Mouse (Mus musculus) T-helper 17 cell (primary cell): ENCODE measurements at regions not wholly inside any gene's neighbourhood (a gene's known extent, or its start where the extent isn't known, plus 50 kb on each side); places are given as distances from the start of the nearest gene placed in this dataset.

ENCODE experiments used
- in situ Hi-C, 2 experiments: fragments of 300-600 bp; cut with MboI, MseI; formaldehyde crosslinking; loops; 1 replicate in 1 of 2; 2 replicates in 1 of 2; pipeline ENCODE4 v1.15.1; 2025; ENCODE audit warnings: high pct_unique_total_duplicates in 2 of 2

DNA sequence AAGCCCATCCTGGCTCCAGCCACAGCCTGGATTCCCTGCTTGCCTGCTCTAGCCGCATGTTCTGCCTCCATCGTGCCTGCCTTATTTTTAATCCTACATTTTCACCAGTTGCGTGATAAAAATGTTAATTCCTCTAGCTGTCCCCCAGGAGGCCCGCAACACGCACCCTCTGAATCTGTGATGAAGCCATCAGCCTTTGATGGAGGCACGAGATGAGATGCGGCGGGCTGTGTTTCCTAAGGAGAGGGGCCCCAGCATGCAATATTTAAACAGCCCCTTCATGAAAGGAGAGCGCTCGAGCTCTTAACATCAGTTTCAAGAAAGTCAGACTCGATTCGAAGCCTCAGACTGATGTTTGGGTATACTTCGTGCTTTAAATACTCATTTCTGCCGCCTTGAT, 76.3 kb downstream of the Nptx2 start:
- in situ Hi-C loops: no loop called here

DNA sequence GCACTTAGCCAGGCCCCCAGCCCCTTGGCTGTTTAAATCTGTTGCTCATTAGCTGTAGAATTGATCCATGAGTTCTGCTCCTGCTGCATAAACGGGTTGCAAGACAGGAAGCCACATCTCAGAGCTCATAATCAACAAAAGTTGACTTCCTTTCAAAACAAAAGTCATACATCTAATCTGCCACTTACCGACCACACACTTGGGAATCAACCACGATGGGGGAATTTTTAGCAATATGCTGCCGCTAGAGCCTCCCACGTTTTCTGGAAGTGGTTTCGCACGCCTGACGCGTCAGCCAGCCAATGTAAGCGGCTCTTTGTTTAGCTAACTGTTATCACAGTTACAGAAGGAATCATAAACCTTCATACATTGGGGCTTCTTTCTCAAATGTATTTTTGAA, 77.7 kb downstream of the Nptx2 start:
- in situ Hi-C loops: no loop called here

GRCm38 (mm10) chr5:144632295-144632694, 86.6 kb downstream of the Nptx2 start:
- in situ Hi-C loops: no loop called here

- in situ Hi-C loops: no loop called here
These were observed 92.9 kb downstream of the Nptx2 start for GRCm38 (mm10) chr5:144638631-144639030.

- in situ Hi-C loops: no loop called here
These were observed 93.9 kb downstream of the Nptx2 start for GRCm38 (mm10) chr5:144639639-144640038.

GRCm38 (mm10) chr5:144642766-144643165, 97.1 kb downstream of the Nptx2 start:
- in situ Hi-C loops: no loop called here

GRCm38 (mm10) chr5:144643438-144643837, 97.7 kb downstream of the Nptx2 start:
- in situ Hi-C loops: no loop called here

DNA sequence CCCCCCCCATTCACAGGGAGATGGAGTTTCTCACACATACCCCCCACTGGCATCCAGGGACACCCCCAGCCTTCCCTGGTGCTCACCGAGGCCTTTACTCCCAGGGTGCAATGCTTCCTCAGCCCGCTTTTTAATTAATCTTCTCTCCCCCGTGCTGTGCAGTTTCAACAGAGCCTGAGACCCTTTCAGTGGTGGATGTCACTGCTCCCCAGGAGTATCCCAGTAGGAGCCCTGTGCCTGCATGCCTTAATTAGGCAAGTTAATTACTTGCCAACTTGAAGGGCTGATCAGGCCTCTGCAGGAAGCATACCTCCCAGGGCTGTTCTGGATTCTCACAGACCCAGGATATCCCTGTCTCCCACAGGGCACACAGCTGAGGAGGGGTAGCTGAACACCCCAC, 99.7 kb downstream of the Nptx2 start:
- in situ Hi-C loops: loop anchor here in 1 of 2 experiments (5.0 kb wide), 2 partner anchors 52 to 58 kb away; no protein-coding TSS in a partner anchor

GRCm38 (mm10) chr5:144647311-144648104, 101.8 kb downstream of the Nptx2 start:
- in situ Hi-C loops: loop anchor here in 1 of 2 experiments (5.0 kb wide), 2 partner anchors 50 to 60 kb away; no protein-coding TSS in a partner anchor

- in situ Hi-C loops: loop anchor here in 1 of 2 experiments (5.0 kb wide), 1 partner anchor 45 kb away; no protein-coding TSS in a partner anchor
These were observed 106.5 kb downstream of the Nptx2 start for GRCm38 (mm10) chr5:144652231-144652630.

GRCm38 (mm10) chr5:144662031-144662430, 99.6 kb downstream of the Tmem130 start:
- in situ Hi-C loops: no loop called here

- in situ Hi-C loops: no loop called here
These were observed 97.6 kb downstream of the Tmem130 start for GRCm38 (mm10) chr5:144663981-144664380.

GRCm38 (mm10) chr5:144664571-144665295, 96.9 kb downstream of the Tmem130 start:
- in situ Hi-C loops: no loop called here

- in situ Hi-C loops: no loop called here
These were observed 93.6 kb downstream of the Tmem130 start for GRCm38 (mm10) chr5:144668060-144668459.

- in situ Hi-C loops: no loop called here
These were observed 82.5 kb downstream of the Tmem130 start for GRCm38 (mm10) chr5:144678815-144679750.

GRCm38 (mm10) chr5:144684184-144684583, 77.4 kb downstream of the Tmem130 start:
- in situ Hi-C loops: no loop called here
